8 mouse cellular contexts compared by ENCODE assay signal in genomic region chr8:84814555-84815441, GRCm38 (mm10). TPM values are rescaled to one million over a fixed set of nuclear protein-coding genes. Genes with fewer than 3 reads are reported as not detected.
DNase-seq lines count a peak whose midpoint lies in the region; ATAC-seq and TF ChIP-seq lines count a peak whose summit lies in the region.

No protein-coding gene starts in this region.

- no peaks in the 10 kb centered on the region for H3K9me3 ChIP-seq in limb, embryonic 10.5 days (replicated peaks)

- H3K27ac ChIP-seq in layer of hippocampus, adult 2 months = peak overlapping the region; percentile 79
- peak overlapping the region; percentile 51 for H3K27ac ChIP-seq in limb, embryonic 10.5 days
- no peak overlapping the region for H3K27ac ChIP-seq in thymus, adult 2 months (ENCODE audit: control insufficient read depth, insufficient read depth, low read length)

- TF ChIP-seq CTCF in layer of hippocampus, adult 2 months (conservative IDR thresholded peaks at IDR 0.05) = no peak
- no peak for TF ChIP-seq CTCF in brain, embryonic 14.5 days (IDR thresholded peaks at IDR 0.05; ENCODE audit: borderline replicate concordance, extremely low read depth, insufficient read depth, insufficient read length)
- TF ChIP-seq CTCF in thymus, adult 2 months (IDR thresholded peaks at IDR 0.05; ENCODE audit: borderline replicate concordance, control insufficient read depth, extremely low read depth, insufficient read depth, low read length, poor library complexity) = no peak

- ATAC-seq in inflammation-experienced regulatory T-cells, adult 6 months = no peak
- no peak for ATAC-seq in activated CD4-positive, CD25-positive, alpha-beta regulatory T cell, adult 4 months

- no peak for TF ChIP-seq POLR2A in brain, embryonic 14.5 days (IDR thresholded peaks at IDR 0.05; ENCODE audit: borderline replicate concordance, extremely low read depth, insufficient read depth, insufficient read length, poor library complexity, severe bottlenecking)
- TF ChIP-seq POLR2A in thymus, adult 2 months (IDR thresholded peaks at IDR 0.05; ENCODE audit: control insufficient read depth, extremely low read depth, insufficient read depth, low read length, poor library complexity) = no peak

- 45% methylated on average over 19 of the region's 19 CpGs for WGBS in limb, embryonic 10.5 days
- WGBS in thymus, adult 2 months = 49% methylated on average over 19 of the region's 19 CpGs

- no peaks in the 10 kb centered on the region for H3K36me3 ChIP-seq in limb, embryonic 10.5 days
- no peaks in the 10 kb centered on the region for H3K36me3 ChIP-seq in thymus, adult 2 months (ENCODE audit: control insufficient read depth, insufficient read depth, low read length)

- H3K4me1 ChIP-seq in limb, embryonic 10.5 days = peaks cover 22% of the 10 kb centered on the region
- H3K4me1 ChIP-seq in thymus, adult 2 months (replicated peaks; ENCODE audit: control insufficient read depth, insufficient read depth, low read length) = peaks cover 2% of the 10 kb centered on the region; the same call in 1 of the 2 replicates

- peaks cover 67% of the 10 kb centered on the region for H3K27me3 ChIP-seq in limb, embryonic 10.5 days (ENCODE audit: low read depth, poor library complexity, severe bottlenecking)
- H3K27me3 ChIP-seq in thymus, adult 2 months (ENCODE audit: control insufficient read depth, insufficient read depth, low read length) = no peaks in the 10 kb centered on the region

- H3K4me3 ChIP-seq in layer of hippocampus, adult 2 months = no peak overlapping the region
- H3K4me3 ChIP-seq in limb, embryonic 10.5 days = no peak overlapping the region
- H3K4me3 ChIP-seq in thymus, adult 2 months (ENCODE audit: control insufficient read depth, insufficient read depth, low read length) = no peak overlapping the region

- DNase-seq in layer of hippocampus, adult 2 months (ENCODE audit: low spot score in 2 of 2) = peak in 1 of 2 experiments; percentile 44
- no peak for DNase-seq in layer of hippocampus, adult 9-10 months (ENCODE audit: low spot score)
- DNase-seq in brain, embryonic 14.5 days (ENCODE audit: low read depth) = peak; percentile 89
- peak; percentile 41 to 76 for DNase-seq in cerebellum, postnatal 4 days (ENCODE audit: low spot score in 2 of 2)
- DNase-seq in limb, embryonic 10.5 days (ENCODE audit: low spot score) = no peak
- DNase-seq in thymus, adult 2 months = no peak

RNA-seq across cellular contexts. Expression of gene Dand5, which starts 7.8 kb away (rescaled TPM):
- total RNA-seq in layer of hippocampus, adult 2 months (2021) = 10 to 100 TPM; 11.9 TPM
- 8.0 and 8.9 TPM in 2 replicates for polyA plus RNA-seq in brain, embryonic 14.5 days (2012; rRNA removed)
- 1.9 and 2.7 TPM in 2 replicates for polyA plus RNA-seq in limb, embryonic 10.5 days (2016; fragmentation: Nextera tagmentation; extraction: Ambion mirVana)
- polyA plus RNA-seq in thymus, adult 2 months (2012; rRNA removed) = 2.2 TPM in 2 replicates
- polyA plus RNA-seq in inflammation-experienced regulatory T-cells, adult 6 months (2017; shearing (Covaris generic)) = 1 to 10 TPM; 4.7 to 5.6 (median 5.4) TPM
- 1 to 10 TPM; 4.2 to 4.5 TPM for polyA plus RNA-seq in activated CD4-positive, CD25-positive, alpha-beta regulatory T cell, adult 4 months (2017; shearing (Covaris generic))

RNA-seq across cellular contexts. Expression of gene Nfix, which starts 14.7 kb away (rescaled TPM):
- 100 to 1,000 TPM; 408 to 482 TPM for total RNA-seq in layer of hippocampus, adult 2 months (2021)
- 34.0 and 46.8 TPM in 2 replicates for polyA plus RNA-seq in brain, embryonic 14.5 days (2012; rRNA removed)
- 0.24 and 2.1 TPM in 2 replicates for polyA plus RNA-seq in limb, embryonic 10.5 days (2016; fragmentation: Nextera tagmentation; extraction: Ambion mirVana)
- 17.7 and 18.2 TPM in 2 replicates for polyA plus RNA-seq in thymus, adult 2 months (2012; rRNA removed)
- 1 to 10 TPM in 2 of 3 experiments, under 1 TPM in 1; 0.92 to 6.3 (median 3.1) TPM for polyA plus RNA-seq in inflammation-experienced regulatory T-cells, adult 6 months (2017; shearing (Covaris generic))
- polyA plus RNA-seq in activated CD4-positive, CD25-positive, alpha-beta regulatory T cell, adult 4 months (2017; shearing (Covaris generic)) = 1 to 10 TPM; 2.0 to 2.2 TPM

RNA-seq across cellular contexts. Expression of gene Gadd45gip1, which starts 16.5 kb away (rescaled TPM):
- 10 to 100 TPM; 23.3 to 26.1 TPM for total RNA-seq in layer of hippocampus, adult 2 months (2021)
- polyA plus RNA-seq in brain, embryonic 14.5 days (2012; rRNA removed) = 30.1 and 39.2 TPM in 2 replicates
- 51.7 and 54.4 TPM in 2 replicates for polyA plus RNA-seq in limb, embryonic 10.5 days (2016; fragmentation: Nextera tagmentation; extraction: Ambion mirVana)
- 52.9 and 60.6 TPM in 2 replicates for polyA plus RNA-seq in thymus, adult 2 months (2012; rRNA removed)
- 10 to 100 TPM; 14.6 to 16.7 (median 16.1) TPM for polyA plus RNA-seq in inflammation-experienced regulatory T-cells, adult 6 months (2017; shearing (Covaris generic))
- polyA plus RNA-seq in activated CD4-positive, CD25-positive, alpha-beta regulatory T cell, adult 4 months (2017; shearing (Covaris generic)) = 10 to 100 TPM; 18.5 to 21.5 TPM

RNA-seq across cellular contexts. Expression of gene Rad23a, which starts 25.7 kb away (rescaled TPM):
- total RNA-seq in layer of hippocampus, adult 2 months (2021) = 10 to 100 TPM; 63.4 to 75.9 TPM
- 63.7 and 66.0 TPM in 2 replicates for polyA plus RNA-seq in brain, embryonic 14.5 days (2012; rRNA removed)
- 119 and 122 TPM in 2 replicates for polyA plus RNA-seq in limb, embryonic 10.5 days (2016; fragmentation: Nextera tagmentation; extraction: Ambion mirVana)
- polyA plus RNA-seq in thymus, adult 2 months (2012; rRNA removed) = 109 and 117 TPM in 2 replicates
- polyA plus RNA-seq in inflammation-experienced regulatory T-cells, adult 6 months (2017; shearing (Covaris generic)) = 100 to 1,000 TPM; 128 to 152 (median 145) TPM
- polyA plus RNA-seq in activated CD4-positive, CD25-positive, alpha-beta regulatory T cell, adult 4 months (2017; shearing (Covaris generic)) = 100 to 1,000 TPM; 125 to 131 TPM

RNA-seq across cellular contexts. Expression of gene Calr, which starts 31.9 kb away (rescaled TPM):
- 100 to 1,000 TPM; 457 to 504 TPM for total RNA-seq in layer of hippocampus, adult 2 months (2021)
- 374 and 466 TPM in 2 replicates for polyA plus RNA-seq in brain, embryonic 14.5 days (2012; rRNA removed)
- 820 and 843 TPM in 2 replicates for polyA plus RNA-seq in limb, embryonic 10.5 days (2016; fragmentation: Nextera tagmentation; extraction: Ambion mirVana)
- 182 and 186 TPM in 2 replicates for polyA plus RNA-seq in thymus, adult 2 months (2012; rRNA removed)
- 100 to 1,000 TPM; 278 to 341 (median 290) TPM for polyA plus RNA-seq in inflammation-experienced regulatory T-cells, adult 6 months (2017; shearing (Covaris generic))
- 100 to 1,000 TPM; 269 to 303 TPM for polyA plus RNA-seq in activated CD4-positive, CD25-positive, alpha-beta regulatory T cell, adult 4 months (2017; shearing (Covaris generic))

Comparison
In these comparisons a context has a peak if more than half of its experiments do, and no peak if none do; other contexts are left out.
1. DNase-seq: peak in brain, embryonic 14.5 days (single experiment) and cerebellum, postnatal 4 days (2 of 2); none in layer of hippocampus, adult 9-10 months (single experiment), limb, embryonic 10.5 days (single experiment) and thymus, adult 2 months (single experiment).